20 mouse cellular contexts compared by ENCODE assay signal in genomic region chr4:148936111-148936510, GRCm38 (mm10).
DNase-seq lines count a peak whose midpoint lies in the region; ATAC-seq and TF ChIP-seq lines count a peak whose summit lies in the region.
"Had no signal": no experiment of that assay in that cellular context is flagged by ENCODE, and none has a peak within 500 bp of the region (broad histone marks: within the 10 kb centered on the region; RNA-seq: fewer than 3 reads in every experiment).

No protein-coding gene starts in this region.

- no peak overlapping the region for H3K9ac ChIP-seq in hindbrain, embryonic 12.5 days
- H3K9ac ChIP-seq in liver, embryonic 14.5 days (replicated peaks), result no peak overlapping the region
- H3K9ac ChIP-seq in stomach, postnatal 0 days (ENCODE audit: low read length), result no peak overlapping the region
- H3K9ac ChIP-seq in midbrain, embryonic 14.5 days (replicated peaks; ENCODE audit: low read length), result no peak overlapping the region
- H3K9ac ChIP-seq: embryonic facial prominence, embryonic 13.5 days had no signal

- H3K27ac ChIP-seq in gastrocnemius, adult 2 months, result peak overlapping the region; percentile 76
- peak overlapping the region; percentile 72; the same call in 1 of the 2 replicates for H3K27ac ChIP-seq in hindbrain, embryonic 10.5 days
- H3K27ac ChIP-seq in hindbrain, embryonic 12.5 days, result no peak overlapping the region
- no peak overlapping the region for H3K27ac ChIP-seq in liver, embryonic 14.5 days
- H3K27ac ChIP-seq in stomach, postnatal 0 days (replicated peaks), result peak overlapping the region; percentile 75
- H3K27ac ChIP-seq in midbrain, embryonic 14.5 days (replicated peaks; ENCODE audit: low read depth, low read length), result no peak overlapping the region
- H3K27ac ChIP-seq: embryonic facial prominence, embryonic 13.5 days had no signal

- no peak for TF ChIP-seq CTCF in gastrocnemius, adult 2 months (IDR thresholded peaks at IDR 0.05)
- no peak for TF ChIP-seq CTCF in liver, embryonic 14.5 days (IDR thresholded peaks at IDR 0.05; ENCODE audit: low read depth)
- TF ChIP-seq CTCF in stomach, postnatal 0 days (IDR thresholded peaks at IDR 0.05; ENCODE audit: low read depth), result no peak

- no peak for TF ChIP-seq EP300 in liver, embryonic 14.5 days (IDR thresholded peaks at IDR 0.05; ENCODE audit: low read depth)
- TF ChIP-seq EP300 in stomach, postnatal 0 days (optimal IDR thresholded peaks at IDR 0.05), result no peak

- intact Hi-C loops in gastrocnemius, adult 2 months (cut with DNase I), result no loop called here
- intact Hi-C loops in gastrocnemius, postnatal 14 days (cut with DNase I; ENCODE audit: low total_unique reads), result no loop called here

- WGBS in hindbrain, embryonic 10.5 days, result 89% methylated on average over 12 of the region's 12 CpGs
- WGBS in hindbrain, embryonic 12.5 days, result 86% methylated on average over 12 of the region's 12 CpGs
- 68% methylated on average over 12 of the region's 12 CpGs for WGBS in liver, embryonic 14.5 days (ENCODE audit: insufficient replicate concordance)
- 81% methylated on average over 12 of the region's 12 CpGs for WGBS in stomach, postnatal 0 days
- 94% methylated on average over 12 of the region's 12 CpGs for WGBS in midbrain, embryonic 14.5 days

- no peak overlapping the region for H3K4me3 ChIP-seq in gastrocnemius, adult 2 months
- no peak overlapping the region for H3K4me3 ChIP-seq in hindbrain, embryonic 10.5 days
- no peak overlapping the region for H3K4me3 ChIP-seq in hindbrain, embryonic 12.5 days
- no peak overlapping the region for H3K4me3 ChIP-seq in liver, embryonic 14.5 days (ENCODE audit: insufficient read depth in 1 of 2, low read depth in 2 of 2, low read length in 2 of 2)
- H3K4me3 ChIP-seq in stomach, postnatal 0 days (ENCODE audit: low read depth, low read length), result no peak overlapping the region
- H3K4me3 ChIP-seq in midbrain, embryonic 14.5 days (replicated peaks; ENCODE audit: low read depth, low read length), result no peak overlapping the region
- H3K4me3 ChIP-seq: embryonic facial prominence, embryonic 13.5 days had no signal

- H3K4me1 ChIP-seq in hindbrain, embryonic 10.5 days (replicated peaks), result peaks cover 74% of the 10 kb centered on the region
- H3K4me1 ChIP-seq in hindbrain, embryonic 12.5 days, result peaks cover 38% of the 10 kb centered on the region
- H3K4me1 ChIP-seq in liver, embryonic 14.5 days (replicated peaks; ENCODE audit: control insufficient read depth in 2 of 2, insufficient read depth in 2 of 2, low read length in 1 of 2), result peaks cover 0 to 3% of the 10 kb centered on the region in 2 experiments; a peak in 1 of 4 replicates
- peaks cover 9% of the 10 kb centered on the region for H3K4me1 ChIP-seq in stomach, postnatal 0 days (replicated peaks; ENCODE audit: control insufficient read depth, insufficient read depth)
- peaks cover 27% of the 10 kb centered on the region for H3K4me1 ChIP-seq in midbrain, embryonic 14.5 days (ENCODE audit: control insufficient read depth, insufficient read depth, low read length)

- H3K36me3 ChIP-seq in hindbrain, embryonic 10.5 days, result peaks cover 81% of the 10 kb centered on the region
- peaks cover 3% of the 10 kb centered on the region; the same call in 1 of the 2 replicates for H3K36me3 ChIP-seq in hindbrain, embryonic 12.5 days
- H3K36me3 ChIP-seq in liver, embryonic 14.5 days (replicated peaks; ENCODE audit: control insufficient read depth, insufficient read depth, low read depth), result no peaks in the 10 kb centered on the region
- H3K36me3 ChIP-seq in stomach, postnatal 0 days (ENCODE audit: control insufficient read depth, insufficient read depth, low read length), result peaks cover 16% of the 10 kb centered on the region
- no peaks in the 10 kb centered on the region for H3K36me3 ChIP-seq in midbrain, embryonic 14.5 days (ENCODE audit: control insufficient read depth, insufficient read depth, low read length)
- H3K36me3 ChIP-seq: embryonic facial prominence, embryonic 13.5 days had no signal

- no peak overlapping the region for H3K4me2 ChIP-seq in hindbrain, embryonic 12.5 days (replicated peaks)
- 0 out of 2 replicates have a peak overlapping the region, but pooled peaks have one; percentile 7 for H3K4me2 ChIP-seq in liver, embryonic 14.5 days (ENCODE audit: low read depth)
- H3K4me2 ChIP-seq in stomach, postnatal 0 days (replicated peaks; ENCODE audit: low read depth), result no peak overlapping the region
- H3K4me2 ChIP-seq in midbrain, embryonic 14.5 days (ENCODE audit: low read length), result no peak overlapping the region
- H3K4me2 ChIP-seq: embryonic facial prominence, embryonic 13.5 days had no signal

- no peak for DNase-seq in gastrocnemius, adult 2 months
- DNase-seq in gastrocnemius, postnatal 14 days, result no peak
- DNase-seq in hindbrain, embryonic 10.5 days (ENCODE audit: low spot score), result no peak
- DNase-seq in liver, embryonic 14.5 days (ENCODE audit: low read depth in 3 of 3, low spot score in 3 of 3), result no peak
- no peak for DNase-seq in stomach, postnatal 0 days (ENCODE audit: low spot score)
- no peak for DNase-seq in Muller cell, postnatal 12 days (ENCODE audit: inconsistent ontology term)
- no peak for DNase-seq in midbrain, embryonic 14.5 days
- DNase-seq: cerebellum, adult 9-11 months; heart, postnatal 36 days; kidney, adult 8-10 months; kidney, postnatal 14 days; layer of hippocampus, adult 9-11 months; lung, adult 2 months; lung, postnatal 4 days; thymus, postnatal 36 days had no signal

- H3K9me3 ChIP-seq in hindbrain, embryonic 10.5 days, result no peaks in the 10 kb centered on the region
- no peaks in the 10 kb centered on the region for H3K9me3 ChIP-seq in hindbrain, embryonic 12.5 days (replicated peaks)
- no peaks in the 10 kb centered on the region for H3K9me3 ChIP-seq in liver, embryonic 14.5 days (ENCODE audit: control insufficient read depth, low read length)
- no peaks in the 10 kb centered on the region for H3K9me3 ChIP-seq in stomach, postnatal 0 days (ENCODE audit: control insufficient read depth, low read length)
- H3K9me3 ChIP-seq in midbrain, embryonic 14.5 days (ENCODE audit: control insufficient read depth, low read length), result no peaks in the 10 kb centered on the region
- H3K9me3 ChIP-seq: embryonic facial prominence, embryonic 13.5 days had no signal

- ATAC-seq in hindbrain, embryonic 12.5 days (ENCODE audit: low FRiP score), result no peak
- no peak for ATAC-seq in liver, embryonic 14.5 days (ENCODE audit: insufficient read depth)
- ATAC-seq in stomach, postnatal 0 days (ENCODE audit: low FRiP score, low TSS enrichment), result no peak
- ATAC-seq in midbrain, embryonic 14.5 days (ENCODE audit: low FRiP score, low TSS enrichment), result no peak
- ATAC-seq: activated CD4-positive, CD25-positive, alpha-beta regulatory T cell, adult 4 months; CD4-positive, CD25-positive, alpha-beta regulatory T cell, adult 4 months; forebrain, embryonic 14.5 days had no signal

- H3K27me3 ChIP-seq in hindbrain, embryonic 10.5 days (ENCODE audit: insufficient read depth, poor library complexity, severe bottlenecking), result peaks cover 91% of the 10 kb centered on the region
- peaks cover 48% of the 10 kb centered on the region for H3K27me3 ChIP-seq in hindbrain, embryonic 12.5 days
- no peaks in the 10 kb centered on the region for H3K27me3 ChIP-seq in liver, embryonic 14.5 days (ENCODE audit: control insufficient read depth, insufficient read depth, low read length)
- no peaks in the 10 kb centered on the region for H3K27me3 ChIP-seq in stomach, postnatal 0 days (ENCODE audit: control insufficient read depth, insufficient read depth, low read length)
- peaks cover 22% of the 10 kb centered on the region; the same call in 1 of the 2 replicates for H3K27me3 ChIP-seq in midbrain, embryonic 14.5 days (ENCODE audit: control insufficient read depth, insufficient read depth, low read length)

Comparison
In these comparisons a context has a peak if more than half of its experiments do, and no peak if none do; other contexts are left out.
1. H3K27ac ChIP-seq: peak in gastrocnemius, adult 2 months (single experiment), hindbrain, embryonic 10.5 days (single experiment) and stomach, postnatal 0 days (single experiment); none in hindbrain, embryonic 12.5 days (single experiment), liver, embryonic 14.5 days (single experiment) and midbrain, embryonic 14.5 days (single experiment).